Mouse (Mus musculus): ENCODE data around the gene Ccnl2. TPM values are rescaled to one million over a fixed set of nuclear protein-coding genes. Genes with fewer than 3 reads are reported as not detected.

The Ccnl2 gene
- polyA plus RNA-seq, 1 experiment, result 24.7 TPM

GRCm38 (mm10) chr4:155838187-155839153 is 26.2 kb downstream of the Ccnl2 start:
- peak overlapping the region; percentile 70 for H3K4me2 ChIP-seq (ENCODE audit: low read depth)
- peaks cover 7% of the 10 kb centered on the region for H3K79me2 ChIP-seq (ENCODE audit: control insufficient read depth, insufficient read depth)
- H3K4me3 ChIP-seq, result peak overlapping the region; percentile 38
- peaks cover 6% of the 10 kb centered on the region for H3K36me3 ChIP-seq (ENCODE audit: control insufficient read depth, insufficient read depth)
- H3ac ChIP-seq (ENCODE audit: control insufficient read depth, insufficient read length), result no peak overlapping the region
- no peak for TF ChIP-seq MYOG (IDR thresholded peaks at IDR 0.05; ENCODE audit: control insufficient read depth in 1 of 3, insufficient read depth in 1 of 3, insufficient read length in 2 of 3, low read depth in 2 of 3)
- no peak for TF ChIP-seq USF1 (IDR thresholded peaks at IDR 0.05; ENCODE audit: low read depth)
- H3K27me3 ChIP-seq (ENCODE audit: control insufficient read depth, insufficient read depth, insufficient read length), result no peaks in the 10 kb centered on the region

DNA sequence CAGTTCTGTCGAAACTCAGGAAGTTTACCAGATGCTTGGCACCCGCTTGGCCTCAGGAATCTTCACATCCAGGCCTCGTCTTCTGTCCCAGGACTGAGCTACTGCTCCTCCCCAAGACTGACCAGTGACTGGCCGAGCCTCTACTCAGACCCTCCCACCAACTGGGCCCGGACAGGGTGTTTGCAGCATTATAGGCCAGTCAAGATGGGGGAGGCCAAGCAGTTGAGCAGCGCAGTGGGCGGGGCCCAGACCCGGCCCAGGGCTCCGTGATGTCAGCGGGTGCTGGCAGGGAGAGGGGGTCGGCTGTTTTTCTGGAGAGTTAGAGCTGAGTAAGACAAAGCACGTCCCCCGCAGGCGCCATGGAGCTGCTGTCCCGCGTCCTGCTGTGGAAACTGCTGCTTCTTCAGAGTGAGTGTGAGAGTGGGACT is 27.2 kb downstream of the Ccnl2 start, which contains the start of gene Mxra8:
Mxra8 (plus strand) TSS at position 198 of the 428 bp plus-strand sequence.
- peak within 1 kb of the TSS; percentile 38 for H3K4me3 ChIP-seq
- peak within 1 kb of the TSS; percentile 2 for H3ac ChIP-seq (ENCODE audit: control insufficient read depth, insufficient read length)
- peak within 1 kb of the TSS; percentile 78 for H3K4me2 ChIP-seq (ENCODE audit: low read depth)
- H3K79me2 ChIP-seq (ENCODE audit: control insufficient read depth, insufficient read depth), result peaks cover 6% of the 10 kb centered on the region
- H3K27me3 ChIP-seq (ENCODE audit: control insufficient read depth, insufficient read depth, insufficient read length), result no peaks in the 10 kb centered on the region
- peaks cover 6% of the 10 kb centered on the region for H3K36me3 ChIP-seq (ENCODE audit: control insufficient read depth, insufficient read depth)
- TF ChIP-seq TCF3 (IDR thresholded peaks at IDR 0.05; ENCODE audit: insufficient read length, low read depth), result no peak
- no peak for TF ChIP-seq CEBPB (IDR thresholded peaks at IDR 0.05; ENCODE audit: insufficient read depth, poor library complexity, severe bottlenecking)
- no peak for TF ChIP-seq MYOD1 (IDR thresholded peaks at IDR 0.05; ENCODE audit: control insufficient read depth in 1 of 3, insufficient read length in 2 of 3, low read depth in 2 of 3)
- no peak for TF ChIP-seq E2F4 (IDR thresholded peaks at IDR 0.05; ENCODE audit: insufficient read depth)
- TF ChIP-seq SRF (IDR thresholded peaks at IDR 0.05; ENCODE audit: control insufficient read depth, insufficient read length, low read depth), result no peak
- no peak for TF ChIP-seq TCF12 (IDR thresholded peaks at IDR 0.05; ENCODE audit: insufficient read depth, poor library complexity, severe bottlenecking)
- TF ChIP-seq POLR2AphosphoS2 (IDR thresholded peaks at IDR 0.05; ENCODE audit: insufficient read length, low read depth), result peak; percentile 20
- peak; percentile 10 for TF ChIP-seq POLR2A (IDR thresholded peaks at IDR 0.05; ENCODE audit: insufficient read length, low read depth)
- no peak for TF ChIP-seq REST (IDR thresholded peaks at IDR 0.05; ENCODE audit: insufficient read depth, insufficient read length)

DNA sequence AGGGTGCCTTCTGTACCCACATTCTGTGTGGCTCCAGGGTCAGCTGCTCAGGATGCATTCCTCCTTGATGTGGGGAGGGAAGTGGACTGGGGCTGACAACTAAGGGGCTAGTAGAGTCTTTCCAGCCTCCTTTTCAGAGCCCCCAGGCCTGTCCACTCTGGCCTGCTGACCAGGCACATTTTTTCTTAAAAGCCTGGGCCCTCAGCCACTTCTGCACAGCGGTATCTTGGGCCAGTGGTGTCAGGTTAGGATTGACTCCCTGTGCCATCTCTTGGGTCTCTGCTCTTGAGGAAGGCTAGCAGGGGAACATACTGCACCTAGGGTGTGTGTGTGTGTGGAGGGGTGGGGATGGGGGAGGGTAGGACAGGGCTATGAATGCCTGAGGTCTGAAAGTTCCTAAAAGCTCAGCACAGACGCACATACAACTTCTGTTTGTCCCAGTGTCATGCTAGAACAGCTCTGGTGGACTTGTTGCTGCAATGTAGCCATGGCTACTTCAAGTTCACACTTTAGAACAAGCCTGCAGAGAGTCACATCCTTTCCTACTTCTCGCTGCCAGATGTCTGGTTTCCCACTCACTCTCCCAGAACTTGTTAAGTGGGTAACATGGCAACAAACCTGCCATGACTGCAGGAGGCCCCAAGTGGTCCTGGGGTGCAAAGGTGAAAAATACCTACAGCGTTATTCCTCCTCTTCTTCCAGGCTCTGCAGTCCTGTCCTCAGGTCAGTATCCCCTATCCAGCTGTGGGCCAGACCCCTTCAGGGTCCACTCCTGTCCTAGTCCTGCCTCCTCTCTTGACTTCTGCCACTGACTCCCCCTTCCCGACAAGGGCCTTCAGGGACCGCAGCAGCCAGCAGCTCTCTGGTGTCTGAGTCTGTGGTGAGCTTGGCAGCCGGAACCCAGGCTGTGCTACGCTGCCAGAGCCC is 28.1 kb downstream of the Ccnl2 start:
- H3ac ChIP-seq (ENCODE audit: control insufficient read depth, insufficient read length), result peak overlapping the region; percentile 2
- no peaks in the 10 kb centered on the region for H3K27me3 ChIP-seq (ENCODE audit: control insufficient read depth, insufficient read depth, insufficient read length)
- TF ChIP-seq CEBPB (IDR thresholded peaks at IDR 0.05; ENCODE audit: insufficient read depth, poor library complexity, severe bottlenecking) (no peak), E2F4 (IDR thresholded peaks at IDR 0.05; ENCODE audit: insufficient read depth) (no peak)
- peaks cover 6% of the 10 kb centered on the region for H3K36me3 ChIP-seq (ENCODE audit: control insufficient read depth, insufficient read depth)
- peaks cover 6% of the 10 kb centered on the region for H3K79me2 ChIP-seq (ENCODE audit: control insufficient read depth, insufficient read depth)
- peak overlapping the region; percentile 78 for H3K4me2 ChIP-seq (ENCODE audit: low read depth)
- peak overlapping the region; percentile 38 for H3K4me3 ChIP-seq

GRCm38 (mm10) chr4:155841003-155841454 is 28.7 kb downstream of the Ccnl2 start:
- Histone ChIP-seq H3K4me2 (ENCODE audit: low read depth) (peak overlapping the region; percentile 78), H3K79me2 (ENCODE audit: control insufficient read depth, insufficient read depth) (peaks cover 6% of the 10 kb centered on the region), H3ac (ENCODE audit: control insufficient read depth, insufficient read length) (no peak overlapping the region), H3K27me3 (ENCODE audit: control insufficient read depth, insufficient read depth, insufficient read length) (no peaks in the 10 kb centered on the region), H3K4me3 (peak overlapping the region; percentile 38), H3K36me3 (ENCODE audit: control insufficient read depth, insufficient read depth) (peaks cover 6% of the 10 kb centered on the region)
- TF ChIP-seq POLR2A (IDR thresholded peaks at IDR 0.05; ENCODE audit: insufficient read length, low read depth) (peak; percentile 32), MYOG (IDR thresholded peaks at IDR 0.05; ENCODE audit: control insufficient read depth in 1 of 3, insufficient read depth in 1 of 3, insufficient read length in 2 of 3, low read depth in 2 of 3) (no peak)

DNA sequence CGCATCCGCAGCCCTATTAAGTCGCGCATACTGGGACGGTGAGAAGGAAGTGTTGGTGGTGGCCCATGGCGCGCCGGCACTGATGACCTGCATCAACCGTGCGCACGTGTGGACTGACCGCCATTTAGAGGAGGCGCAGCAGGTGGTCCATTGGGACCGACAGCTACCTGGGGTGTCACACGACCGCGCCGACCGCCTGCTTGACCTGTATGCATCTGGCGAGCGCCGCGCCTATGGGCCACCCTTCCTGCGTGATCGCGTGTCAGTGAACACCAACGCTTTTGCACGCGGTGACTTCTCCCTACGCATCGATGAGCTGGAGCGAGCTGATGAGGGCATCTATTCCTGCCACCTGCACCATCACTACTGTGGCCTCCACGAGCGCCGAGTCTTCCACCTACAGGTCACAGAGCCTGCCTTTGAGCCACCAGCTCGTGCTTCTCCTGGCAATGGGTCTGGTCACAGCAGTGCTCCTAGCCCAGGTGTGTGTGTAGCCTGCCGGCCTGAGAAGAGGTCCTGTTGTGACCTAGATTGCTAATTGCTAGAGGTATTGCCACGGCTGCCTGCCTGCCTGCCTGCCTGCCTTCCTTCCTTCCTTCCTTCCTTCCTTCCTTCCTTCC is 29.5 kb downstream of the Ccnl2 start:
- Histone ChIP-seq H3K79me2 (ENCODE audit: control insufficient read depth, insufficient read depth) (peaks cover 6% of the 10 kb centered on the region), H3K4me3 (peak overlapping the region; percentile 38), H3ac (ENCODE audit: control insufficient read depth, insufficient read length) (no peak overlapping the region), H3K36me3 (ENCODE audit: control insufficient read depth, insufficient read depth) (peaks cover 6% of the 10 kb centered on the region), H3K27me3 (ENCODE audit: control insufficient read depth, insufficient read depth, insufficient read length) (no peaks in the 10 kb centered on the region), H3K4me2 (ENCODE audit: low read depth) (no peak overlapping the region)
- no peak for TF ChIP-seq TCF12 (IDR thresholded peaks at IDR 0.05; ENCODE audit: insufficient read depth, poor library complexity, severe bottlenecking)
- TF ChIP-seq POLR2AphosphoS2 (IDR thresholded peaks at IDR 0.05; ENCODE audit: insufficient read length, low read depth), result no peak
- no peak for TF ChIP-seq E2F4 (IDR thresholded peaks at IDR 0.05; ENCODE audit: insufficient read depth)
- TF ChIP-seq TCF3 (IDR thresholded peaks at IDR 0.05; ENCODE audit: insufficient read length, low read depth), result no peak
- TF ChIP-seq POLR2A (IDR thresholded peaks at IDR 0.05; ENCODE audit: insufficient read length, low read depth), result no peak
- no peak for TF ChIP-seq MAX (IDR thresholded peaks at IDR 0.05; ENCODE audit: low read depth)
- no peak for TF ChIP-seq MYOG (IDR thresholded peaks at IDR 0.05; ENCODE audit: control insufficient read depth in 1 of 3, insufficient read depth in 1 of 3, insufficient read length in 2 of 3, low read depth in 2 of 3)

All from myocyte (in vitro differentiated cells).